Mouse (Mus musculus): ENCODE results near the gene Cpa4. TPM values are rescaled to one million over a fixed set of nuclear protein-coding genes. Genes with fewer than 3 reads are reported as not detected.

The Cpa4 gene
- polyA plus RNA-seq, 1 experiment from 2014 or later = 5.6 TPM

DNA sequence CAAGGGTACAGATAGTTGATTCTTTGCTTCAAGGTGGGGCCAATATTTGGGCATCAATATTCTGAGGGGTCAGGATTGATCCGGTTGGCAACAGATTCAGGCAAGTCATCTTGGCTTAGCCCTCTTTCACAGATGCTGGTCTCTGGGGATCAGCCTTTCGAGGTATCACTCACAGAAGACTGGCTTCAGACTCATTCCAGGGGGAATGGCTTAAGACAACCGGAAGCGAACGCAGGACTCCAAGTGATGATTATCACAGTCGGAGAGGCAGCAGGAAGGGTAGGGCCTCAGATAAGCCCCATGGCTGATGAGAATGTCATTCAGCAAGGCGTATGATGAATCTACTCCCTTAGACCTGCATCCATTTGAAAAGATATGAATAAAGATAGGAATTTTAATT, 26.2 kb downstream of the Cpa4 start:
- 83% methylated on average over 7 of the region's 7 CpGs for WGBS
- no peak for ATAC-seq (replicated peaks; ENCODE audit: low FRiP score)
- Histone ChIP-seq H3K27me3 (ENCODE audit: control insufficient read depth, insufficient read depth, low read length) (no peaks in the 10 kb centered on the region), H3K9ac (ENCODE audit: low read length) (no peak overlapping the region), H3K9me3 (ENCODE audit: control insufficient read depth, low read length) (no peaks in the 10 kb centered on the region), H3K36me3 (ENCODE audit: control insufficient read depth, insufficient read depth, low read length) (no peaks in the 10 kb centered on the region), H3K4me2 (ENCODE audit: low read depth, low read length, severe bottlenecking) (no peak overlapping the region), H3K4me1 (replicated peaks; ENCODE audit: control insufficient read depth, insufficient read depth, low read length) (no peaks in the 10 kb centered on the region; the same call in 1 of the 2 replicates), H3K27ac (ENCODE audit: low read depth, low read length) (no peak overlapping the region), H3K4me3 (ENCODE audit: low read depth, low read length) (no peak overlapping the region)
- DNase-seq (ENCODE audit: low spot score) = peak; percentile 4

DNA sequence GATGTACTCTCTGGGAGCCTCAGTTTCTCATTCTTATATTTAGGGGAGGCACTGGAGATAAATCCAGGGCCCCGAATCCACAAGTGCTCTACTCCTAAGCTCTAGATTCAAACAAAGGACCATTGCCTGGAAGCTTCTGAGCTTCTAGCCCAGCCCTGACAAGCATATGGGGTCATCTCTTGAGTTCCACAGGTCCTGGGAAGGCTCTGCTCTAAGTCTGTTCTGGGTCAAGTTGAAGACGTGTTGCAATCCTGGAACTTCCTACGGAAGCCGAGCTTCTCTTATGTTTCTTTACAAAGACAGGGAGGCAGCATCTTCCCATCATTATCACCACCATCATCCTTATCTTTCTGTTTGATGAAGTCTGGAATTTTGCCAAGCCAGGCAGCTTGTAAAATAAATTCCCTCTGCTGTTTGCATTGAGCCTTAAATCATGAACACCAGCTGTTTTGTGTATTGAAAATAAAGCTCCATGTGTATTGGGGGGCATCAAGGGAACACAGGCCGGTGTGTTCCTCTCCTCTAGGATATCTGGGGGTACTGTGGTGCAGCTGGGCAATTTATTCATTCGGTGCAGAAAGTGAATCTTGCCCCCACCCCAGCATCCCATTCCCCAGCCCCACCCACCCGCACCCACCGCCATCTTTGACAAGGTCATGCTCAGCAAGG, 28.2 kb downstream of the Cpa4 start:
- no peaks in the 10 kb centered on the region for H3K4me1 ChIP-seq (replicated peaks; ENCODE audit: control insufficient read depth, insufficient read depth, low read length)
- H3K27ac ChIP-seq (ENCODE audit: low read depth, low read length) = no peak overlapping the region
- no peak overlapping the region for H3K4me2 ChIP-seq (ENCODE audit: low read depth, low read length, severe bottlenecking)
- H3K9me3 ChIP-seq (ENCODE audit: control insufficient read depth, low read length) = no peaks in the 10 kb centered on the region
- no peaks in the 10 kb centered on the region for H3K27me3 ChIP-seq (ENCODE audit: control insufficient read depth, insufficient read depth, low read length)
- ATAC-seq (replicated peaks; ENCODE audit: low FRiP score) (no peak), DNase-seq (ENCODE audit: low spot score) (peak; percentile 40)
- H3K36me3 ChIP-seq (ENCODE audit: control insufficient read depth, insufficient read depth, low read length) = no peaks in the 10 kb centered on the region
- WGBS = 96% methylated on average over 8 of the region's 8 CpGs
- no peak overlapping the region for H3K9ac ChIP-seq (ENCODE audit: low read length)
- H3K4me3 ChIP-seq (ENCODE audit: low read depth, low read length) = no peak overlapping the region

DNA sequence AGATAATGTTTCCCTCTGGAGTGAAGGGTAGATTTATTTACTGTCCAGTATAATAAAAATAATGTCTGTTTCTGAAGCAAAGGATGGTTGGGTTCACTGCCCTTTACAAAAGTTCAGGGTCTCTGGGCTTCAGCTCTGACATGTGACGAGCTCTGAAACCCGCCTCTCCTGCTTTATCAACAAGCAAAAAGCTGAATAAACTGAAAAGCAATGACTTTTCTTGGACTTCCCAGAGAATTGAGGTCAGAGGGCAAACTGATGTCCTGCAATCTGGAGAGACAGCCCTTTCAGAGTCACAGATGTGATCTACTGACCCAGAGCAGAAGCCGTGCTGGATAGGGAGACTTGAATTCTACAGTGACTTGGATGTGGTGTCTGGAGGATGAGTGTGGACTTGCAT, 31.9 kb downstream of the Cpa4 start:
- Histone ChIP-seq H3K4me2 (ENCODE audit: low read depth, low read length, severe bottlenecking) (no peak overlapping the region), H3K9ac (ENCODE audit: low read length) (no peak overlapping the region), H3K4me1 (replicated peaks; ENCODE audit: control insufficient read depth, insufficient read depth, low read length) (no peaks in the 10 kb centered on the region), H3K27me3 (ENCODE audit: control insufficient read depth, insufficient read depth, low read length) (no peaks in the 10 kb centered on the region), H3K27ac (ENCODE audit: low read depth, low read length) (no peak overlapping the region), H3K9me3 (ENCODE audit: control insufficient read depth, low read length) (no peaks in the 10 kb centered on the region), H3K4me3 (ENCODE audit: low read depth, low read length) (no peak overlapping the region), H3K36me3 (ENCODE audit: control insufficient read depth, insufficient read depth, low read length) (no peaks in the 10 kb centered on the region)
- WGBS = 68% methylated on average over 3 of the region's 3 CpGs
- no peak for ATAC-seq (replicated peaks; ENCODE audit: low FRiP score)
- DNase-seq (ENCODE audit: low spot score) = peak; percentile 35

DNA sequence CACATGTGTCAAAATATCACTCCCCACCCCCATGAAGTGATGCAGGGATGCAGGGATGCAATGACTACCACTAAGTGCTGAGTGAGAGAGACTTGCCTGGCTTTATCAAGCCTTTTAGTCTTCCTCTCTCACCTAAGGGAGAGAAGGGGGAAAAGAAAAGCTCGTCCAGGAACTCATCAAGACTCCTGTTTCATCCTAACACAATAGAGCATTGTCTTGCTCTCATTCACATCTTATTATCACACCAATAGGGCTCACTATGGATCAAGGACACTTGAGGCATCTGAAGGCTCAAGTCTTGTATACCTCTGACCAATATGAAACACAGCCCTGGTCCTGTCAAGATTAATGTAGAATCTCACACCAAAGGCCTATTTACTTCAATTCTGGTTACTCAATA, 32.8 kb downstream of the Cpa4 start:
- no peak overlapping the region for H3K9ac ChIP-seq (ENCODE audit: low read length)
- 72% methylated on average over 1 of the region's 1 CpGs for WGBS
- no peak overlapping the region for H3K4me3 ChIP-seq (ENCODE audit: low read depth, low read length)
- no peak overlapping the region for H3K27ac ChIP-seq (ENCODE audit: low read depth, low read length)
- H3K36me3 ChIP-seq (ENCODE audit: control insufficient read depth, insufficient read depth, low read length) = no peaks in the 10 kb centered on the region
- H3K9me3 ChIP-seq (ENCODE audit: control insufficient read depth, low read length) = no peaks in the 10 kb centered on the region
- no peak overlapping the region for H3K4me2 ChIP-seq (ENCODE audit: low read depth, low read length, severe bottlenecking)
- no peak for ATAC-seq (replicated peaks; ENCODE audit: low FRiP score)
- peak; percentile 9 for DNase-seq (ENCODE audit: low spot score)
- H3K4me1 ChIP-seq (replicated peaks; ENCODE audit: control insufficient read depth, insufficient read depth, low read length) = no peaks in the 10 kb centered on the region
- H3K27me3 ChIP-seq (ENCODE audit: control insufficient read depth, insufficient read depth, low read length) = no peaks in the 10 kb centered on the region

GRCm38 (mm10) chr6:30604342-30604867, 36.2 kb downstream of the Cpa4 start:
- Histone ChIP-seq H3K4me1 (replicated peaks; ENCODE audit: control insufficient read depth, insufficient read depth, low read length) (no peaks in the 10 kb centered on the region), H3K27me3 (ENCODE audit: control insufficient read depth, insufficient read depth, low read length) (no peaks in the 10 kb centered on the region), H3K9me3 (ENCODE audit: control insufficient read depth, low read length) (no peaks in the 10 kb centered on the region), H3K4me3 (ENCODE audit: low read depth, low read length) (no peak overlapping the region), H3K36me3 (ENCODE audit: control insufficient read depth, insufficient read depth, low read length) (no peaks in the 10 kb centered on the region), H3K27ac (ENCODE audit: low read depth, low read length) (no peak overlapping the region), H3K4me2 (ENCODE audit: low read depth, low read length, severe bottlenecking) (no peak overlapping the region), H3K9ac (ENCODE audit: low read length) (no peak overlapping the region)
- 81% methylated on average over 7 of the region's 7 CpGs for WGBS
- DNase-seq (ENCODE audit: low spot score) = peak; percentile 33
- ATAC-seq (replicated peaks; ENCODE audit: low FRiP score) = no peak

- H3K4me2 ChIP-seq (ENCODE audit: low read depth, low read length, severe bottlenecking) = no peak overlapping the region
- no peak overlapping the region for H3K9ac ChIP-seq (ENCODE audit: low read length)
- H3K9me3 ChIP-seq (ENCODE audit: control insufficient read depth, low read length) = no peaks in the 10 kb centered on the region
- no peak overlapping the region for H3K4me3 ChIP-seq (ENCODE audit: low read depth, low read length)
- H3K4me1 ChIP-seq (replicated peaks; ENCODE audit: control insufficient read depth, insufficient read depth, low read length) = 0 out of 2 replicates have a peak, but pooled peaks cover under 1% of the 10 kb centered on the region
- H3K27ac ChIP-seq (ENCODE audit: low read depth, low read length) = no peak overlapping the region
- H3K36me3 ChIP-seq (ENCODE audit: control insufficient read depth, insufficient read depth, low read length) = no peaks in the 10 kb centered on the region
- ATAC-seq (replicated peaks; ENCODE audit: low FRiP score) (no peak), DNase-seq (ENCODE audit: low spot score) (peak; percentile 26)
- H3K27me3 ChIP-seq (ENCODE audit: control insufficient read depth, insufficient read depth, low read length) = no peaks in the 10 kb centered on the region
- WGBS = 96% methylated on average over 4 of the region's 4 CpGs
Measured at GRCm38 (mm10) chr6:30605111-30605510, 36.9 kb downstream of the Cpa4 start.

- no peaks in the 10 kb centered on the region for H3K27me3 ChIP-seq (ENCODE audit: control insufficient read depth, insufficient read depth, low read length)
- peak; percentile 27 for DNase-seq (ENCODE audit: low spot score)
- H3K4me1 ChIP-seq (replicated peaks; ENCODE audit: control insufficient read depth, insufficient read depth, low read length) = peaks cover 3% of the 10 kb centered on the region; the same call in 1 of the 2 replicates
- WGBS = 94% methylated on average over 5 of the region's 5 CpGs
- no peak overlapping the region for H3K27ac ChIP-seq (ENCODE audit: low read depth, low read length)
- no peaks in the 10 kb centered on the region for H3K36me3 ChIP-seq (ENCODE audit: control insufficient read depth, insufficient read depth, low read length)
- H3K4me3 ChIP-seq (ENCODE audit: low read depth, low read length) = no peak overlapping the region
- no peak overlapping the region for H3K4me2 ChIP-seq (ENCODE audit: low read depth, low read length, severe bottlenecking)
- no peak overlapping the region for H3K9ac ChIP-seq (ENCODE audit: low read length)
- no peaks in the 10 kb centered on the region for H3K9me3 ChIP-seq (ENCODE audit: control insufficient read depth, low read length)
- no peak for ATAC-seq (replicated peaks; ENCODE audit: low FRiP score)
Measured at GRCm38 (mm10) chr6:30605672-30606071, 37.5 kb downstream of the Cpa4 start.

DNA sequence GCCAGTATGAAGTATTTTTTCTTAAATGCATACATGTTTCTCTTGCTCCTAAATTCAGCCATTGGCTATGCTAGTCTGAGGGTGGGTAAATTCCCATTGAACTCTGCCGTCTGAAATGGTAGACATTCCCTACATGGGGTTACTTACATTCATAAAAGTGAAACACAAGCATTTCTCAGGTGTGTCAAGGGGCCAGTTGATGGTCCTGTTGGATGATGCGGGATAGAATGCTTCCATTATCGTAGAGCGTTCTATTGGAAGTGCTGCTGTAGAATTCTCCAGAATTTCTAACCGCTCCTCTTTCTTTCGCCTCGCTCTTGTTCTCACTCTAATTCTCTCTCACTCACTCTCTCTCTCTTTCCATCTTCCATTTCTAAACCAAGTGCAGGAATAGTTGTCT, 42.5 kb downstream of the Cpa4 start, which contains the start of gene Cpa5:
Cpa5 (plus strand) TSS at position 301 of the 400 bp plus-strand sequence.
- no peak within 1 kb of the TSS for H3K4me2 ChIP-seq (ENCODE audit: low read depth, low read length, severe bottlenecking)
- H3K27me3 ChIP-seq (ENCODE audit: control insufficient read depth, insufficient read depth, low read length) = no peaks in the 10 kb centered on the region
- DNase-seq (ENCODE audit: low spot score) = no peak
- H3K9me3 ChIP-seq (ENCODE audit: control insufficient read depth, low read length) = no peaks in the 10 kb centered on the region
- no peak within 1 kb of the TSS for H3K4me3 ChIP-seq (ENCODE audit: low read depth, low read length)
- H3K36me3 ChIP-seq (ENCODE audit: control insufficient read depth, insufficient read depth, low read length) = no peaks in the 10 kb centered on the region
- no peak within 1 kb of the TSS for H3K9ac ChIP-seq (ENCODE audit: low read length)
- peak within 1 kb of the TSS; percentile 68 for H3K27ac ChIP-seq (ENCODE audit: low read depth, low read length)
- H3K4me1 ChIP-seq (replicated peaks; ENCODE audit: control insufficient read depth, insufficient read depth, low read length) = peaks cover 20% of the 10 kb centered on the region
- 53% methylated on average over 7 of the region's 7 CpGs for WGBS
- no peak for ATAC-seq (replicated peaks; ENCODE audit: low FRiP score)

DNA sequence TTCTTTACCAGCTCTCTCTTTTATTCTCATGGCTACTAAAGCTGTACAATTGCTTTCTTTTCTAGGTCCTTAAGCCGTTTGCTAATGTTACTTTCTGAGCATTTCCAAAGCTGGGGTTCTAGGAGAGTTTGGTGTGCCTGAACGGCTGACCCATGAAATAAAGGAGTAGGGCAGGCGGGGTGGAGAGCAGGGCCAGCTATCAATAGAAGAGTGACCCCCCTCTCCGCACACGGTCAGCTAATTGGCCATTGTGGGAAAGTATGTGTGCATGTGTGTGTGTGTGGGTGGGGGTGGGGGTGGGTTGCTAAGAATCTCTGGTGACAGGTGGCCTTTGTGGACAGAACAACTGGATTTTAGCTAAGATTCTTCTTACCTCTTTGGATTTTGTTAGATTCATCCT, 43.0 kb downstream of the Cpa4 start:
- Histone ChIP-seq H3K9me3 (ENCODE audit: control insufficient read depth, low read length) (no peaks in the 10 kb centered on the region), H3K9ac (ENCODE audit: low read length) (no peak overlapping the region), H3K4me3 (ENCODE audit: low read depth, low read length) (no peak overlapping the region), H3K27ac (ENCODE audit: low read depth, low read length) (peak overlapping the region; percentile 48; the same call in 1 of the 2 replicates), H3K4me2 (ENCODE audit: low read depth, low read length, severe bottlenecking) (no peak overlapping the region), H3K27me3 (ENCODE audit: control insufficient read depth, insufficient read depth, low read length) (no peaks in the 10 kb centered on the region), H3K36me3 (ENCODE audit: control insufficient read depth, insufficient read depth, low read length) (no peaks in the 10 kb centered on the region), H3K4me1 (replicated peaks; ENCODE audit: control insufficient read depth, insufficient read depth, low read length) (peaks cover 24% of the 10 kb centered on the region)
- DNase-seq (ENCODE audit: low spot score) (peak; percentile 58), ATAC-seq (replicated peaks; ENCODE audit: low FRiP score) (peak; percentile 74)
- 20% methylated on average over 5 of the region's 5 CpGs for WGBS
